25 mouse cellular contexts compared by ENCODE assay signal in genomic region chr16:92767862-92768261, GRCm38 (mm10). TPM values are rescaled to one million over a fixed set of nuclear protein-coding genes. Genes with fewer than 3 reads are reported as not detected.
DNase-seq lines count a peak whose midpoint lies in the region; ATAC-seq and TF ChIP-seq lines count a peak whose summit lies in the region.
"Had no signal": no experiment of that assay in that cellular context is flagged by ENCODE, and none has a peak within 500 bp of the region (broad histone marks: within the 10 kb centered on the region; RNA-seq: fewer than 3 reads in every experiment).

No protein-coding gene starts in this region.

- WGBS in lung, postnatal 0 days, result 64% methylated on average over 4 of the region's 4 CpGs

- H3K4me2 ChIP-seq in lung, postnatal 0 days (replicated peaks; ENCODE audit: low read depth, low read length), result no peak overlapping the region
- H3K4me2 ChIP-seq: embryonic facial prominence, embryonic 12.5 days; embryonic facial prominence, embryonic 15.5 days; forebrain, embryonic 15.5 days; heart, embryonic 13.5 days; hindbrain, embryonic 14.5 days had no signal

- H3K4me3 ChIP-seq in lung, postnatal 0 days (ENCODE audit: low read depth, low read length), result no peak overlapping the region
- H3K4me3 ChIP-seq: embryonic facial prominence, embryonic 12.5 days; embryonic facial prominence, embryonic 15.5 days; forebrain, embryonic 15.5 days; heart, adult 2 months; heart, embryonic 10.5 days; heart, embryonic 13.5 days had no signal

- TF ChIP-seq EP300 in lung, postnatal 0 days (IDR thresholded peaks at IDR 0.05), result no peak

- no peak overlapping the region for H3K27ac ChIP-seq in lung, postnatal 0 days (ENCODE audit: low read length)
- H3K27ac ChIP-seq: embryonic facial prominence, embryonic 12.5 days; embryonic facial prominence, embryonic 15.5 days; forebrain, embryonic 15.5 days; heart, adult 2 months; heart, embryonic 10.5 days; heart, embryonic 13.5 days; hindbrain, embryonic 14.5 days; hindbrain, postnatal 0 days had no signal

- no peak for ATAC-seq in lung, postnatal 0 days
- ATAC-seq in activated CD4-positive, CD25-positive, alpha-beta regulatory T cell, adult 4 months, result peak; percentile 55
- ATAC-seq: forebrain, embryonic 15.5 days; hindbrain, postnatal 0 days; intestine, embryonic 16.5 days had no signal

- H3K36me3 ChIP-seq in lung, postnatal 0 days (ENCODE audit: insufficient read depth, low read length), result no peaks in the 10 kb centered on the region
- H3K36me3 ChIP-seq: embryonic facial prominence, embryonic 12.5 days; embryonic facial prominence, embryonic 15.5 days; forebrain, embryonic 15.5 days; heart, embryonic 10.5 days; heart, embryonic 13.5 days had no signal

- H3K9ac ChIP-seq in lung, postnatal 0 days (replicated peaks; ENCODE audit: low read depth), result no peak overlapping the region
- H3K9ac ChIP-seq: embryonic facial prominence, embryonic 12.5 days; embryonic facial prominence, embryonic 15.5 days; forebrain, embryonic 15.5 days; heart, embryonic 13.5 days; hindbrain, embryonic 14.5 days had no signal

- no peaks in the 10 kb centered on the region for H3K27me3 ChIP-seq in lung, postnatal 0 days (replicated peaks; ENCODE audit: insufficient read depth, low read length)
- H3K27me3 ChIP-seq: embryonic facial prominence, embryonic 12.5 days; embryonic facial prominence, embryonic 15.5 days; forebrain, embryonic 15.5 days had no signal

- peak; percentile 48 for DNase-seq in lung, postnatal 0 days (ENCODE audit: low spot score)
- DNase-seq in lung, postnatal 14 days, result no peak
- peak; percentile 48 for DNase-seq in CD4-positive, CD25-positive, alpha-beta regulatory T cell, adult 2 months (ENCODE audit: low read depth, low spot score)
- DNase-seq in naive thymus-derived CD4-positive, alpha-beta T cell, adult 2 months (ENCODE audit: low read depth), result peak; percentile 54
- DNase-seq in adrenal gland, adult 2 months, result no peak
- DNase-seq in adrenal gland, postnatal 10 days, result no peak
- DNase-seq: adrenal gland, postnatal 25 days; B cell, adult 2 months; cerebellum, adult 11-12 months; cerebellum, adult 8-10 months; cerebellum, postnatal 10 days; gastrocnemius, postnatal 25 days; heart, adult 2 months; heart, postnatal 14 days; heart, postnatal 4 days; kidney, adult 18-20 months had no signal

- TF ChIP-seq CTCF in lung, postnatal 0 days (IDR thresholded peaks at IDR 0.05), result no peak

- no peaks in the 10 kb centered on the region for H3K4me1 ChIP-seq in lung, postnatal 0 days (ENCODE audit: insufficient read depth, low read depth, low read length)
- H3K4me1 ChIP-seq: embryonic facial prominence, embryonic 12.5 days; heart, embryonic 13.5 days had no signal

- no peaks in the 10 kb centered on the region for H3K9me3 ChIP-seq in lung, postnatal 0 days (ENCODE audit: low read length)
- H3K9me3 ChIP-seq: embryonic facial prominence, embryonic 12.5 days; embryonic facial prominence, embryonic 15.5 days; forebrain, embryonic 15.5 days; heart, embryonic 10.5 days; heart, embryonic 13.5 days had no signal

RNA-seq across cellular contexts. Expression of gene Runx1, which starts 58.1 kb away (rescaled TPM):
- polyA plus RNA-seq in lung, postnatal 0 days (2015; fragmentation: Nextera tagmentation; extraction: Ambion mirVana), result 9.1 and 11.3 TPM in 2 replicates
- 10 to 100 TPM; 30.7 to 37.2 TPM for polyA plus RNA-seq in activated CD4-positive, CD25-positive, alpha-beta regulatory T cell, adult 4 months (2017; shearing (Covaris generic))
- 1 to 10 TPM; 3.6 to 4.9 TPM for total RNA-seq in adrenal gland, adult 2 months (2021)
- polyA plus RNA-seq in adrenal gland, adult 2 months (2012; rRNA removed), result 4.2 and 6.2 TPM in 2 replicates
- total RNA-seq in adrenal gland, postnatal 10 days (2021), result 1 to 10 TPM; 4.2 to 5.8 TPM

Comparison
In these comparisons a context has a peak if more than half of its experiments do, and no peak if none do; other contexts are left out.
1. DNase-seq: peak in lung, postnatal 0 days (single experiment), CD4-positive, CD25-positive, alpha-beta regulatory T cell, adult 2 months (single experiment) and naive thymus-derived CD4-positive, alpha-beta T cell, adult 2 months (single experiment); none in lung, postnatal 14 days (single experiment), adrenal gland, adult 2 months (single experiment) and adrenal gland, postnatal 10 days (single experiment).